Mouse (Mus musculus): ENCODE data around the gene Suds3.

Gene Suds3

DNA sequence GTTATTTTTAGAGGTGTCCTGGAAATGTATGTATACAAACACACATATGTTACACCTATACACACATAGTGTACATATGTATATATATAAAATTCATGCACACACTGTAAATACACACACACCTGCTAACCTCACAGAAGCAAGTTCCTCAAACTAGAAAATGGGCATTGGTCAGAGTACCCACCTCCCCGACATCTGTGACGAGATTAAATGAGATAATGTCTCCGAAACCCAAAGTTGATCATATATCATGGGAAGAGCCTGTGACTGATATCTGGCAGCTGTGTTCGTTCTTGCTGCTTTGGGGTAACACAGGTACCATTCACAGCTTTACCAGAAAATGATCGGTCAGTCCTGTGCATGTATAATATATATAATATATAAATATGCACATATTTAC lies 20.7 kb upstream of the Suds3 start:
- DNase-seq (ENCODE audit: low read depth, low spot score), result no peak

DNA sequence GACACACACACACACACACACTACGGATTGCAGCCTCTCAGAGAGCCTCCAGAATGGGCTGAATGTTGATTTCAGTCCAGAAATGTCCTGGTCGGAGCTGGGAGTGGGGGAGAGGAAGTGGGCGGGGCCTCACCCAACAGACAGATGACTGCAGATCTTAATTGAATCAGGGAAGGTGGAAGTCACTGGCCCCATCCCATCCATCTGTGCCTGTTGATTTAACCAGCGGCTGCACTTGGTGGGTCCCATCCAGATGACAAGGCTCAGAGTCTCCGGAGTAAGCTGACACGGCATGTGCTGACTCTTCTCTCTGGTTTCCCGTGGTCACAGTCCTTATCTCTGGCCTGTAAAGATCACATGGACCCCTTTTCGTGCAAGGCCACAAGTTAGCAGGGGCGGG lies 20.0 kb upstream of the Suds3 start:
- no peak for DNase-seq (ENCODE audit: low read depth, low spot score)

DNA sequence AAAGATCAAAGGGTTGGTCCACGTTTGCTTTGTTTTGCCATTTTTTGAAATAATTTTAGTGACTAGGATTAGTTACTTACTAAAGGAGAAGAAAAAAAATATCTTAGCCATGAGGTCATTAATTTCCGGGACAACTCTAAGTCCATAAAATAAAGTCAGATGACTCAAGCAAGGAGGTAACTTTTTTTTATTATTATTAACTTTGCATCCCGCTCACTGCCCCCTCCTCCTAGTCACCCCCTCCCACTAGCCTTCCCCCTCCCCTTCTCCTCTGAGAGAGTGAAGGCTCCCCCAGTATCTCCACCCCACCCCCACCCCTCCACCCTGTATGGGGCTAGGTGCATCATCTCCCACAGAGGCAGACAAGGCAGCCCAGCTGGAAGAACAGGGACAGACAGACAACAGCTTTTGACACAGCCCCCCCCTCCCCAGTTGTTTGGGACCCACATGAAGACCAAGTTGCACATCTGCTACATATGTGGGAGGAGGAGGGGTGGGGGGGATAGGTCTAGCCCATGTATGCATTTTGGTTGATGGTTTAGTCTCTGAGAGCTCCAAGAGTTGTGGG lies 19.1 kb upstream of the Suds3 start:
- DNase-seq (ENCODE audit: low read depth, low spot score), result no peak

DNA sequence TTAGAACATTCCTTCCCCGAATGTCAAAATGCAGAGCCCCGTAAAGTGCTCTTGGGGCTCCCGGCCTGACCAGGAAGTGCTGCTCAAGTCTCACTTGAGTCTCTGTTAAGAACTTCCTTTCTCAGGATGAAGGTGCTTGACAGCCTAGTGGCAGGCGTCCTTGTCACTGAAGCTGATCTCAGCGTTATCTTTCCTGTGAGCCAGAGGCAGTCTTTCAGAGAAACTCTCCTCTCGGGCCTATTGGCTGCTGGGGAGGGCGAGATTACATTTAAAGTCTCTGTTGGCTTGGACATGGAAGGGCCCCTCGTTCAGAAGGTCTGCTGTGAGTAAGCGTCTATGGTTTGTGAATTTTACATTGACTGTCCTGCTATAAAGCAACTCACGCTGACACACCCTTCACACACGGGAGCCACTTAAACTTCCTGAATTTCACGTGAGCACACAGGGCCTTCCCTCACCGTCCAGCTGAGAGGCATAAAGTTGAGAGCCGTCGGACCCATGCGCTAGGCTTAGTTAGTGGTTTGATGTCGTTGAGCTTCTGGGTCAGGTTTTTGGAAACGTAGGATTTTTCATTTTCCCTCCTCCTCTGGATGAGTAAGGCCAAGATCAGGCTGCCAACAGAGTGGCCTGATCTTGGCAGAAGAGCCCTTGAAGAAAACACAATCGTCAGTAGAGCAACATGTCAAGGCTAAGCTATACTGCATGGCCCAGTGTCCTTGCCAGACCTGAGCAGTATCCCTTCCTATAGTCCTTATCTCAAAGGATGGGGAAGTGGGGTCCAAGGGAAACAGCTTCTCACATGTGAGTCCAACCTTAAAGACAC lies 18.4 kb upstream of the Suds3 start:
- no peak for DNase-seq (ENCODE audit: low read depth, low spot score)

DNA sequence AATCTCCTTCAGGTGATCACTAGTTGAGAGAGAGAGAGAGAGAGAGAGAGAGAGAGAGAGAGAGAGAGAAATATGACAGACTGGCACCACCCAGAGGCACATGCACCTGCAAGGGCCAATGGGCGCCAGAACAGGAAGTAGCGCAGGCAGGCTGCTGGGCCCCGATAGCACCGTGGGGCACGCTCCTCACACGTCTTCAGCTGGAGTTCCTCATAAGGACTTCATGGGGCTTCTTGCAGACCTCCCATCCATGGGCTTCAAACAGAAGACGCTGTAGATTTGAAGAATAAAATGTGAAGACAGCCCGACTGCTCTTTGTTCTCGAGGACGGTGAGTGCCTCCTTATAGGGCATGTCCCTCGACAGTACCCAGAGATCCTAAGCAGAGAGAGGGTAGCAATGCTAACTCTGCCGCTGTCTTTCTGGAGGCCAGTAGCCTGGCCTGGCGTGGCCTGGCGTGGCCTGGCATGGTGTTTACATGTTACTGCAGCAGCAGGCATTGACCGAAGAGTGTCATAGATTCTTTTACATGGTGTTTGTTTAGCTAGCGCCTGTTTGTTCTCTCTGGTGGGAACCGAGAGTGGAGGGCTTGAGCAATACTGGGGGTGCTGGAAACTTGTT lies 17.6 kb upstream of the Suds3 start:
- DNase-seq (ENCODE audit: low read depth, low spot score), result no peak

DNA sequence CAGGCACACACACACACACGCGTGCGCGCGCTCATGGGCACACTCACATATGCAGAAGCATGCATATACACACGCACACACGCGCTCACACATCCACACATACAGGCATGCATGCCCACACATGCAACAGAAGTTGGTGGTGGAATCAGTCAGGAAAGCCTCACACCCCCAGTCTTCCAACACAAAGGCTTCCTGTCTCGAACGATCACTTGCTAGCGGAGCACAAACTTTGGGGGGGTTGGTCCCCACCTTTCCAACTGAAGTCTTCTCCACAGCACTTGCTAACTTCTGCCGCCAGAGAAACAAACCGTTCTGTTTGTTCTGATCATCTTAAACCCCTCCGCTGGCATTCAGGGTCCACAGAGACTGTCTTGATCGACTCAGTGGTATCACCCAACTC lies 14.8 kb upstream of the Suds3 start:
- no peak for DNase-seq (ENCODE audit: low read depth, low spot score)

DNA sequence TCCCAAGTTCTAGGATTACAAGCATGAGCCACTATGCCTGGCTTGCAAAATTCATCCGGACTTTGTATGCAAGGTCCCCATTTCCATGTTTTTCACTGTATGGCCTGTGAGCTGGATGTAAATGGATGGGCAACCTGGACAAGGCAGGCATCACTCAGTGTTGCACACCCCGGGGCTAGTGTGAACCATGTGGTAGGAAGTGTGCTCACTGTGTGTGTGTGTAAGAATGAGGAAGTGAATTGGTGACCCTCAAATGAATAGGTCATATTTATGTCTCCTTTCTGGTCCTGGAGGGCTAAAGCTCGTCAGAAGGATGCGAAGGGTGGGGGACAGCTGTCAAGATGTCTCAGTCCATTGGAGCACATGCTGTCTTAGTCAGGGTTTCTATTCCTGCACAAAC lies 11.1 kb upstream of the Suds3 start:
- no peak for DNase-seq (ENCODE audit: low read depth, low spot score)

DNA sequence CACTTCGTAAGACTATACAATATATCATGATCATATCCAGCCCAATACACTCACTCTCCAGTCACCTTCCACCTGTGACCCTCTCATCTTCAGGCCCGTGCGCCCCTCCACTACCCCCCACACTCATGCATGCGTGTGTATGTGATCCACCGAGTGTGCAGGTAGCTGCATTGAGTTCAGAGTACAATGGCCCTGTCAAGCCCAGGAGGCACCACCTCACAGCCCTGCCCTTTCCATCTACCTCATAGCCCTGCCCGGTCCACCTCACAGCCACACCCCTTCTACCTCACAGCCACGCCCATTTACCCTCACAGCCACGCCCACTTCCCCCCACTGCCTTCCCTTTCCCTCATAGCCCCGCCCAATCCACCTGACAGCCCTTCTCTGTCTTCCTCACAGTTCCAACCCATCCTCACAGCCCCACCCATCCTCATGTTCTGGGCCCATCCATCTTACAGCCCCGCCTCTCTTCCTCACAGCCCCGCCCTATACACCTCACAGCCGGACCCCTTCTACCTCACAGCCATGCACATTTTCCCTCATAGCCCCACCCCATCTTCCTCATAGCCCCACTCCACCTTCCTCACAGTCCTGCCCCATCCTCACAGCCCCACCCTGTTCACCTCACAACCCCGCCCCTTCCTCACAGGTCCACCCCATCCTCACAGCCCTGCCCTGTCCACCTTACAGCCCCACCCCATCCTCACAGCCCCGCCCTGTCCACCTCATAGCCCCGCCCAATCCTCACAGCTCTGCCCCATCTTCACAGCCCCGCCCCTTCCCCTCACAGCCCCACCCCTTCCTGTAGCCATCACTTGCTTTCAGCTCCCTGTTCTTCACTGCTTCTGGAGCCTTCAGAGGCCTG lies 9.8 kb upstream of the Suds3 start:
- no peak for DNase-seq (ENCODE audit: low read depth, low spot score)

DNA sequence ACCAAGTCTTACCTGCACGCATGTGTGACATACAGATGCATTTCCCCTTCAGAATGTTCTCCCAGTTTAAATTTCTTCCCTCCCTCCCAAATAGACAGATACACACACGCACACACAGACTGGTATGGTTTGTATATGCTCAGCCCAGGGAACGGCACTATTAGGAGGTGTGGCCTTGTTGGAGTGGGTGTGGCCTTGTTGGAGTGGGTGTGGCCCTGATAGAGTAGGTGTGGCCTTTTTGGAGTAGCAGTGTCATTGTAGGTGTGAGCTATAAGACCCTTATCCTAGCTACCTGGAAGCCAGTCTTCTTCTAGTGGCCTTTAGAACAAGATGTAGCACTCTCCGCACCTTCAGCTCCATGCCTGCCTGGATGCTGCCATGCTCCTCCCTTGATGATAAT lies 7.9 kb upstream of the Suds3 start:
- DNase-seq (ENCODE audit: low read depth, low spot score), result no peak

DNA sequence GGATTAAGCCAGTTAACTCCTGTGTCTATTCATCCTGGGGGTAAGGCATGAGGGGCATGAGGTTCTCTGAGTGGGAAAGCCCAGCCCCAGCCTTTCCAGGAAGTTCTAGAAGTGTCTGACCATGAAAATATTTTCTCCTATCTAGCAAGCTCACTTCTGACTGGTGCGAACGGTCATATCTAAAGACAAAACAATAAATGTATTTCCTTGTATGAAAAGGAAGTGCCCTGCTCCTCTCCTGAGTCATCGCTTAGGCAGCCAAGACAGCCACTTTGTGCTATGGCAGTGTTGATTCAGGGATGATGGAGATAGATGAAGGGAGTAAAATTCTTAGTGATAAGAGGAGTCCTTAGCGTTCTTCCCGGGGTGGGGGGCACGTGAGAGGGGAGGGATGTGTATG lies 7.2 kb upstream of the Suds3 start:
- DNase-seq (ENCODE audit: low read depth, low spot score), result no peak

DNA sequence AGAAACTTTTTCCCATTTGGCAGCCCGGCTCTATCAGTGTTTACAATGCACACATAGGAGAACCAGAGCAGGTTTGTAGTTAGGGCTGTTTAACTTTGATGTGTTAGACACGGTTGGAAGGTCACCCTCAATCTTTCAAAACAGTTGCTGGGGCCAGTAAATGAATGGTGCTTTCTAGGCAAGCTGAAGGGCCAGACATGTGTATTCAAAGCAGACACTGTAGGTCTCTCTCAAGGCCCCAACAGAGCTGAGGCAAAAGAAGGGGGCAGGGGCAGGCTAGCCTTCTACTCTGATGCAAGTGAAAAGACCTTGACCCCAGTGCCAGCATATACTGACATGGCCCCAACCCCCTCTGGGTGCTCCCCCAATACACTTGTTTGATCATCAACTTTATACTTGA lies 5.7 kb upstream of the Suds3 start:
- DNase-seq (ENCODE audit: low read depth, low spot score), result no peak

DNA sequence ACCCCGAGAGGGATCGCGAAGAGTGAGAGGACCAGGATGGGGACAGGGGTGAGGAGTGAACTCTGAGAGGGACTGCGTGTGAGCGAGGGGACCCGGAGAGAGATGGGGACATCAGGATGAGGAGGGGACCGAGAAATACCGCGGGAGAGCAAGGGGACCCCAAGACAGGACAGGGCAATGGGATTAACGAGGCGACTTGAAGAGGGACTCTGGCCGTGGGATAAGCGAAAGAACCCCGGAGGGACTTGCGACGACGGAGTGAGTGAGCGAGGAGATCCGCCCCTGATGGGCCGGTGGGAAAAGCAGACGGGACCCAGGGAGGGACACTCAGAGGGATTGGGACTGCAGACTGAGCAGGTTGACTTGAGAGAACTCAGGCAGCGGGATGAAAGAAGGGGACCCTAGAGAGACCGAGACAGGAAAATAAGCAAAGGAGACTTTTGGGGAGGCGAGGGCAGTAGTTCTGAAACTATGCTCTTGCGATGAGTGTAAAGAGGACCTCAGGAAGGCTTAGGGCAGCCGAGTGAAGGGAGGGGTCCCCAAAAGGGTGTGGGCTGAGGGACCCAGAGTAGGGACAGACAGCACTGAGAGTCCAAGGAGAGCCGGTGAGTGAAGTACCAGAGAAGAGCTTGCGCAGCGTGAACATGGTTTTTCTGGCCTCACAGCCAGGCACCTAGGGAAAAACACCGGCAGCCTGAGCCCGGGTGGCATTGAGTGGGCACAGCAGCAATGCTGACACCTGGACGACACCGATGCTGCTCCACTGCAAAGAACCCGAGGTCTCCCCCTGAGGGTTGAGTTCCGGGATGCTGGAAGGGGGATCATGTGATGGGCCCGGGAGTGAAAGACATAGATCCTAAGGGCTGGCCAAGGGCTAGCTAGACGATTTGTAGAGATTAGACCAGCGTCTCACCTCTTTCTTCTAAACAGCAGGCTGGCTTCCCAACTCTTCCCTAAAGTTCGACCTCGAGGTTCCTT lies 4.9 kb upstream of the Suds3 start:
- no peak for DNase-seq (ENCODE audit: low read depth, low spot score)

DNA sequence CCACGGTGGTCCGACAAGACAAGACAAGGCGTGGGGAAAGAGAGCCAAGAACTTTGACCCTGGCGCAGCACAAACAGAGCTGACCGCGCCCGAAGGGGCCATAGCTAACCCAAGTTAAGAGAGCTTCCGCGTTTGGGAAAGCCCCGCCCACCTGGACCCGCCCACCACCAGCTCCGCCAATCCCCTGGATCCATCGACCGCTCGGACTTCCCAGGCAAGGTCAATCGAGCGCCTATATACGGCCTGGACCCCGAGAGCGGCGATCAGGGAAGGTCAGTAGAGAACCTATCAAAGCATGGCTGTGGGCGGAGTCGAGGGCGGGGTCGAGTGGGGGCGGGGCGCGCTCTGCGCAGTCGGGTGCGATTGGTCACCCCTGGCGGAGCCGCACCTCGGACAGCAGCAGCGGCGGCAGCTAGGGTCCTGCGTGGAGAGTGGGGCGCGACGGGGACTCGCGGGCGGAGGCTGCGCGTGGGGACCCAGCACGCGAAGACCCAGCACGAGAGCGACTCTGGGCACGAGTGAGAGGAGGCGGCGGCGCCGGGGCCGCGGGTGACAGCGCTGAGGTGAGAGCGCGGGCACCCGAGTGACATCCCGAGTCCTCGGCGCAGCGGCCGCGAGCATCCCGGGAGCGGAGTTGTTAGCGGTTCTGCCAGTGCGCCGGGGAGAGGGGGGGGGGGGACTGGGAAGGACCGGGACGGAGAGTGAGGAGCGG lies 4.0 kb upstream of the Suds3 start, which contains the start of gene Taok3:
TSS of gene Taok3 (plus strand) at position 353 of the 712 bp plus-strand sequence.
- peak; percentile 99 for DNase-seq (ENCODE audit: low read depth, low spot score)

DNA sequence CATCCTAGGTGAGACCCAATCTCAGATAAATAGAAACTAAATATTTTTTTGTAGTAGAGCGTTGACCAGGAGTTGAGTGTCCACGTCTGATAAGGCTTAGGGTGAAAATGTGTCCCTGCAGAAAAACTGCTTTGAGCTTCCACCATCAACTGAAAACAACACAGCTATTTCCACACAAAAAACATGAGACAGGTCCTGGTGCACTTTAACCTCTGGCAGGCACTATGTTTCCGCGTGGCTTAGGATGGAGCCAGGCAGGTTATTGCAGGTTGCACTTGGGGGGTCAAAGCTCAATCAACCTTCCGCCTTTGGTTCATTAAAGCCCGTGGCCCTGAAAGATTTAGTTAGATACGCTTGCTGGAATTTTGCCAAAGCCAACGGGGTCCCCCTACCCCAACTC lies 2.9 kb upstream of the Suds3 start:
- no peak for DNase-seq (ENCODE audit: low read depth, low spot score)

DNA sequence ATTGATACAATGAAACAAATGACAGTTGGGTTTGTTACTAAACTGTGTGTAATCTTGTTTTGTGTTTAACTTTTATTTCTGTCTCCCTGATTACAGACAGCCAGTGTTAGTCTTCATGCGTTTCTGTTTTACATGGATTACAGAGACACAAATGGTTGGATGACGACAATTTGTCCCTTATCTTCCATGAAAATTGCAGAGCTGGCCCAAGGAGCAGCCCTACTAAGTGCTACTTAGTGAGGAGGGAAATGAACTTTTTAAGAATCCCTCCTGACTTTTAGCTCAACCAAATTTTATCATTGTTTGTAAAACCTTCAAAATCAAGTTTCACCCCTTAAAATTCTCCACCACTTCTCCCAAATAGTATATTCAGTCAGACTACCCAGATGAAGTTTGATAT lies 2.3 kb upstream of the Suds3 start:
- DNase-seq (ENCODE audit: low read depth, low spot score), result no peak

DNA sequence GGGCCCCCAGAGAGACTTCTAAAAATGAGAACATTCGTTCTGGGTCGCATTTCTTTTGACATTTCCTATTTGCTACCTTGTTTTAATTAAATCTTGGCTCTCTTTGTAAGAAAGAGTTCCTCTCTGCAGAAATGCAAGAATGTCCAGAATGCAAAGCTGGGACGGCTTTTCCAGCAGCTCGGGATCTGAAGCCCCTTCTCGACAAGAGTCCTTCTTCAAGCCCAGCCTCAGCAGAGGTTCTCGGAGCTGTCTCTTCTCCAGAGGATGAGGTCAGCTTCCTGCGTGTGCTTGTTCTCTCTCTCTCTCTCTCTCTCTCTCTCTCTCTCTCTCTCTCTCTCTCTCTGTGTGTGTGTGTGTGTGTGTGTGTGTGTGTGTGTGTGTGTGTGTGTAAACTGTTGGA lies 1.8 kb upstream of the Suds3 start:
- peak; percentile 50 for DNase-seq (ENCODE audit: low read depth, low spot score)

DNA sequence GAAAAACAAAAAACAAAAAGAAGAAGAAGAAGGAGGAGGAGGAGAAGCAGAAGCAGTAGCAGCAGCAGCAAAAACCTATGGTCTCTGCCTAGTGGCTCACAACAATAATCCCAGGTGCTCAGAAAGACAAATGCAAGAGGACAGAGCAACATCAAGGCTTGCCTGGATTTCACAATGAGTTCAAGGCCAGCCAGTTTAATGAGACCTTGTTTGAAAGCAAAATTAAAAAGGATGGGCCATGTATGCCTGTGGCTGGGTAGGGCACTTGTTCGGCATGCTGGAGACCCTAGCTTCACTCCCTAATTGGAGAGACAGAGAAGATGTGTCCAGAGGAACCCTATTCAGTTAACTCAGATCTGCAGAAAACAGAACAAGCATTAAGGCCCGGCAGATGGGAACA lies 1.3 kb upstream of the Suds3 start:
- DNase-seq (ENCODE audit: low read depth, low spot score), result no peak

DNA sequence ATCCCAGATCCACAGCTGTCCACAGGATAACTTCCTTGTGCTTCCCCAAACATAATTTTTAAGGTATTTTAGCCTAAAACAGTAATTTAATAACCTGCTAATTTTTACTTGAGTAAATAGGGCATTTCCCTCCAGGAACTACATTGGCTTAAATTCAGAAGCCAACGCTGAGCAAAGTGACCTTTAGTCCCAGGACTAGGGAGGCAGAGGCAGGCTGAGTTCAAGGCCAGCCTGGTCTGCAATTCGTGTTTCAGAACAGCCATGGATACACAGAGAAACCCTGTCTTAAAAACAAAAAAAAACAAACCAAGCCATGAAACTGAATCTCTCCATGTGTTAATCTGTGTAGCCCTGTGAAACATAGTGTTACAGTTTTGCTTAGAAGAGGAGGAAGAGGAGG lies 747 bp upstream of the Suds3 start:
- no peak for DNase-seq (ENCODE audit: low read depth, low spot score)

DNA sequence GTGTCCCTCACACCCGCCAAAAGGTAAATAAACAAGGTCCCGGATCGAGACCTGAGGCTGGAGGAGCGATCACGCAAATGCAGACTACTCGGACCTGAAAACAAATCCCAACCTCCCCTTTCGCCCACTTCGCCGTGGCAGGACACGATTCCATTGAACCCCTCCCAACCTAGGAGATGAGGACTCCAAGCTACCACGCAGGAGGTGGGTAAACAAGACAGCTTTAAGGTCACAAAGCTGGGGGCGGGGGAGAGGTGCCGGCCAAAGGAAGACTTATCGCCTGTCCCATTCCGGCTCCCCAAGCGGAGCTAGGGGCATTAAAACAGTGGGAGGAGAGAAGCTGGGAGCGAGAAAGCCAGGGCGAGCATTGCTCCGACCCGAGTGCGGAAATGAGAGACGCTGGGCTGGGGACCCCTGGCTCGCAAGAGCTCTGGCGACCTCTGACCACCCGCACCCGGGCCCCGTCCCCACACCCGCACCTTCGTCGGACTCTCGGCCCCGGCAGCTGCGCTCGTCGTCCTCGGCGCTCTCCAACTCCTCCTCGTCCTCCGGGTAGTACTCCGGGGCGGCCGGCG lies 633 bp downstream of the Suds3 start:
- no peak for DNase-seq (ENCODE audit: low read depth, low spot score)
